Mouse (Mus musculus) lung, adult 2 months (tissue): ENCODE measurements at regions not wholly inside any gene's neighbourhood (a gene's known extent, or its start where the extent isn't known, plus 50 kb on each side); places are given as distances from the start of the nearest gene placed in this dataset.

Source experiments
- CTCF ChIP-seq: fragments of 200-500 bp; IDR thresholded peaks from 2 replicates; pipeline ENCODE4 v1.5.1; 2011; ENCODE audit warnings: mild to moderate bottlenecking, low read length, control low read depth; ENCODE audit not compliant: insufficient read depth
- POLR2A ChIP-seq: fragments of 200-500 bp; IDR thresholded peaks from 2 replicates; pipeline ENCODE4 v1.6.1; 2011; ENCODE audit warnings: low read depth, mild to moderate bottlenecking, control low read depth, low read length, borderline replicate concordance; ENCODE audit errors: extremely low read depth

- no peak for TF ChIP-seq CTCF
- TF ChIP-seq POLR2A, result no peak
These were observed 107.5 kb downstream of the Mis18a start for GRCm38 (mm10) chr16:90619565-90620311.
